Mouse (Mus musculus): ENCODE data around the gene 1520401A03Rik. TPM values are rescaled to one million over a fixed set of nuclear protein-coding genes. Genes with fewer than 3 reads are reported as not detected.

Gene 1520401A03Rik
- polyA plus RNA-seq, 1 experiment from 2014 or later, result 0.09 TPM

GRCm38 (mm10) chr17:23742210-23742793, 19.7 kb upstream of the 1520401A03Rik start:
- WGBS, result 6% methylated on average over 44 of the region's 44 CpGs
- no peaks in the 10 kb centered on the region for H3K9me3 ChIP-seq
- peak overlapping the region; percentile 30 for H3K4me2 ChIP-seq
- no peak overlapping the region for H3K27ac ChIP-seq
- H3K4me1 ChIP-seq, result peaks cover 55% of the 10 kb centered on the region
- H3K27me3 ChIP-seq, result peaks cover 69% of the 10 kb centered on the region
- peaks cover under 1% of the 10 kb centered on the region; the same call in 1 of the 2 replicates for H3K36me3 ChIP-seq
- peak overlapping the region; percentile 13 for H3K4me3 ChIP-seq
- H3K9ac ChIP-seq, result no peak overlapping the region
- no peak for ATAC-seq (ENCODE audit: borderline replicate concordance, extremely low read depth, low FRiP score, low TSS enrichment)

- Histone ChIP-seq H3K4me1 (peaks cover 56% of the 10 kb centered on the region), H3K27me3 (peaks cover 62% of the 10 kb centered on the region), H3K4me2 (peak overlapping the region; percentile 30; the same call in 1 of the 2 replicates)
Measured at GRCm38 (mm10) chr17:23741359-23742209, 19.0 kb upstream of the 1520401A03Rik start.

GRCm38 (mm10) chr17:23740598-23741021, 18.0 kb upstream of the 1520401A03Rik start, which contains the start of gene Paqr4:
Paqr4 (minus strand) TSS chr17:23740867.
- Histone ChIP-seq H3K27ac (peak within 1 kb of the TSS; percentile 73), H3K4me3 (peak within 1 kb of the TSS; percentile 66), H3K4me2 (peak within 1 kb of the TSS; percentile 96), H3K4me1 (peaks cover 48% of the 10 kb centered on the region), H3K27me3 (peaks cover 52% of the 10 kb centered on the region), H3K9ac (peak within 1 kb of the TSS; percentile 70), H3K9me3 (no peaks in the 10 kb centered on the region), H3K36me3 (peaks cover 14% of the 10 kb centered on the region)
- WGBS, result 5% methylated on average over 13 of the region's 13 CpGs
- ATAC-seq (ENCODE audit: borderline replicate concordance, extremely low read depth, low FRiP score, low TSS enrichment), result peak; percentile 1; the same call in 1 of the 2 replicates

More at GRCm38 (mm10) chr17:23741359-23742209, 19.0 kb upstream of the 1520401A03Rik start:
- WGBS, result 44% methylated on average over 38 of the region's 38 CpGs
- Histone ChIP-seq H3K36me3 (peaks cover 7% of the 10 kb centered on the region; the same call in 1 of the 2 replicates), H3K27ac (no peak overlapping the region), H3K9me3 (no peaks in the 10 kb centered on the region), H3K9ac (no peak overlapping the region), H3K4me3 (no peak overlapping the region)
- no peak for ATAC-seq (ENCODE audit: borderline replicate concordance, extremely low read depth, low FRiP score, low TSS enrichment)

GRCm38 (mm10) chr17:23740136-23740584, 17.6 kb upstream of the 1520401A03Rik start:
- Histone ChIP-seq H3K9ac (peak overlapping the region; percentile 70), H3K36me3 (peaks cover 19% of the 10 kb centered on the region), H3K27me3 (peaks cover 48% of the 10 kb centered on the region), H3K9me3 (no peaks in the 10 kb centered on the region), H3K4me2 (peak overlapping the region; percentile 96), H3K4me3 (peak overlapping the region; percentile 66), H3K4me1 (peaks cover 44% of the 10 kb centered on the region), H3K27ac (peak overlapping the region; percentile 73)
- under 1% methylated on average over 40 of the region's 46 CpGs for WGBS
- ATAC-seq (ENCODE audit: borderline replicate concordance, extremely low read depth, low FRiP score, low TSS enrichment), result peak; percentile 85

- peaks cover 41% of the 10 kb centered on the region for H3K27me3 ChIP-seq
- H3K9me3 ChIP-seq, result no peaks in the 10 kb centered on the region
- peaks cover 37% of the 10 kb centered on the region for H3K4me1 ChIP-seq
- ATAC-seq (ENCODE audit: borderline replicate concordance, extremely low read depth, low FRiP score, low TSS enrichment), result peak; percentile 44
- H3K9ac ChIP-seq, result peak overlapping the region; percentile 70
- H3K36me3 ChIP-seq, result peaks cover 24% of the 10 kb centered on the region
- peak overlapping the region; percentile 73 for H3K27ac ChIP-seq
- H3K4me3 ChIP-seq, result peak overlapping the region; percentile 66
- peak overlapping the region; percentile 96 for H3K4me2 ChIP-seq
- 1% methylated on average over 48 of the region's 48 CpGs for WGBS
Measured at GRCm38 (mm10) chr17:23739202-23740135, 16.9 kb upstream of the 1520401A03Rik start.

GRCm38 (mm10) chr17:23738836-23739201, 16.2 kb upstream of the 1520401A03Rik start:
- no peak for ATAC-seq (ENCODE audit: borderline replicate concordance, extremely low read depth, low FRiP score, low TSS enrichment)
- H3K36me3 ChIP-seq, result peaks cover 24% of the 10 kb centered on the region
- peak overlapping the region; percentile 70 for H3K9ac ChIP-seq
- peaks cover 41% of the 10 kb centered on the region for H3K4me1 ChIP-seq
- H3K27me3 ChIP-seq, result peaks cover 34% of the 10 kb centered on the region
- H3K4me3 ChIP-seq, result peak overlapping the region; percentile 66
- H3K9me3 ChIP-seq, result no peaks in the 10 kb centered on the region
- peak overlapping the region; percentile 73 for H3K27ac ChIP-seq
- WGBS, result 29% methylated on average over 2 of the region's 2 CpGs
- H3K4me2 ChIP-seq, result peak overlapping the region; percentile 96

- Histone ChIP-seq H3K4me2 (peak overlapping the region; percentile 96), H3K27me3 (peaks cover 24% of the 10 kb centered on the region), H3K36me3 (peaks cover 24% of the 10 kb centered on the region), H3K27ac (peak overlapping the region; percentile 73; the same call in 1 of the 2 replicates), H3K4me1 (peaks cover 46% of the 10 kb centered on the region), H3K9ac (peak overlapping the region; percentile 70; the same call in 1 of the 2 replicates), H3K4me3 (peak overlapping the region; percentile 66; the same call in 1 of the 2 replicates), H3K9me3 (no peaks in the 10 kb centered on the region)
- ATAC-seq (ENCODE audit: borderline replicate concordance, extremely low read depth, low FRiP score, low TSS enrichment), result no peak
- 61% methylated on average over 15 of the region's 15 CpGs for WGBS
Measured at GRCm38 (mm10) chr17:23737493-23738445, 15.2 kb upstream of the 1520401A03Rik start.

- H3K9ac ChIP-seq, result no peak overlapping the region
- no peak overlapping the region for H3K4me3 ChIP-seq
- peaks cover 24% of the 10 kb centered on the region for H3K36me3 ChIP-seq
- peak overlapping the region; percentile 15; the same call in 1 of the 2 replicates for H3K27ac ChIP-seq
- H3K9me3 ChIP-seq, result no peaks in the 10 kb centered on the region
- H3K4me1 ChIP-seq, result peaks cover 35% of the 10 kb centered on the region
- no peaks in the 10 kb centered on the region for H3K27me3 ChIP-seq
- ATAC-seq (ENCODE audit: borderline replicate concordance, extremely low read depth, low FRiP score, low TSS enrichment), result peak; percentile 24; the same call in 1 of the 2 replicates
- WGBS, result 47% methylated on average over 1 of the region's 1 CpGs
- H3K4me2 ChIP-seq, result no peak overlapping the region
Measured at GRCm38 (mm10) chr17:23734341-23734740, 11.8 kb upstream of the 1520401A03Rik start.

GRCm38 (mm10) chr17:23730441-23730840, 7.9 kb upstream of the 1520401A03Rik start:
- H3K9ac ChIP-seq, result no peak overlapping the region
- WGBS, result 42% methylated on average over 1 of the region's 1 CpGs

GRCm38 (mm10) chr17:23726758-23727142, 4.2 kb upstream of the 1520401A03Rik start:
- Histone ChIP-seq H3K36me3 (no peaks in the 10 kb centered on the region), H3K4me1 (peaks cover 19% of the 10 kb centered on the region), H3K27ac (peak overlapping the region; percentile 98), H3K9me3 (no peaks in the 10 kb centered on the region), H3K4me2 (peak overlapping the region; percentile 71), H3K27me3 (no peaks in the 10 kb centered on the region), H3K4me3 (peak overlapping the region; percentile 97), H3K9ac (peak overlapping the region; percentile 89)
- WGBS, result under 1% methylated on average over 20 of the region's 20 CpGs
- ATAC-seq (ENCODE audit: borderline replicate concordance, extremely low read depth, low FRiP score, low TSS enrichment), result peak; percentile 94

More at GRCm38 (mm10) chr17:23730441-23730840, 7.9 kb upstream of the 1520401A03Rik start:
- no peak overlapping the region for H3K4me2 ChIP-seq
- H3K9me3 ChIP-seq, result no peaks in the 10 kb centered on the region
- H3K4me3 ChIP-seq, result no peak overlapping the region
- H3K4me1 ChIP-seq, result peaks cover 34% of the 10 kb centered on the region
- peaks cover 8% of the 10 kb centered on the region; the same call in 1 of the 2 replicates for H3K36me3 ChIP-seq
- no peaks in the 10 kb centered on the region for H3K27me3 ChIP-seq
- no peak for ATAC-seq (ENCODE audit: borderline replicate concordance, extremely low read depth, low FRiP score, low TSS enrichment)
- H3K27ac ChIP-seq, result no peak overlapping the region

Measured in lung, embryonic 15.5 days (tissue).